Mouse (Mus musculus): ENCODE measurements around the gene Gm27021. TPM values are rescaled to one million over a fixed set of nuclear protein-coding genes. Genes with fewer than 3 reads are reported as not detected.

The Gm27021 gene
- polyA plus RNA-seq (2016; fragmentation: Nextera tagmentation; extraction: Ambion mirVana): 2.7 and 3.7 TPM in 2 replicates

DNA sequence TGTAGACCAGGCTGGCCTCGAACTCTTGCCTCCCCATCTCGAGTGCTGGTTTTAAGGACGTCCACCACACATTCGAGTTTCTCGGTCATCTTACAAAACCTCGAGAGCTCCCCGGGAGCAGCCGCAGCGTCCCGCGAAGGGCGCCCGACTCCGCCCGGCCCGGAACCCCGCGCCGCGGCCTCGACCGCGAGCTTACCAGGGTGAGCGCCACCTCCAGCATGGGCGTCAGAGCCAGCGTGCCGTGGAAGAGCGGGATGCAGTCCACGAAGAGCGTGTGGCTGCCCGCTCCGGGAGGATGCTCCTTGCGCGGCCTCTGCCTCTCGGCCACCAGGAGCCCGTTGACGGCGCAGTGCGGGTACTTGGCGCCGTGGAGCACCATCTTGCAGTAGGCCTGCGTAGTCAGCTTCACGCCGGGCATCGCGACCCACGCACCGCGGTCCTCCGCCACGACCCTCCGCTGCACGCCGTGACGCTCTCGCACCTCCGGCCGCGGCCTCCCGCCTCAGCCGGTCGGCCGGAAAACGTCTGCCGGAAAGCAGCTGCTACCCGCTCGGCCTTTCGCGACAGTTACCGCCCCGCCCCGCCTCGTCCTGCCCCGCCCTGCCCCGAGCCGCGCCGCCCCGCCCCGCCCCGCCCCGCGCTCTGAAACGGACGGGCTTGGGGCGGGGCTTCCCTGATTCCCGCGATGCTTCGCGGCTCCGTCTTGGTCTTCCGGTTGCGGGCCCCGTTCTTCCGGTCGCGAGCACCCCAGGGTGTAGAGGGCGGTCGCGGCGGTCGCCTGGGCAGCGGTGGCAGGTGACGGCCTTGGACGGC, at the start of gene Gm27021, which contains the start of gene Cox4i1:
Gm27021 (minus strand) TSS at position 519 of the 813 bp plus-strand sequence.
Cox4i1 (plus strand) TSS at position 662 of the 813 bp plus-strand sequence.
- H3K27ac ChIP-seq: peak within 1 kb of the TSS; percentile 89
- H3K27me3 ChIP-seq: no peaks in the 10 kb centered on the region
- H3K36me3 ChIP-seq: peaks cover 56% of the 10 kb centered on the region
- peaks cover 43% of the 10 kb centered on the region for H3K4me1 ChIP-seq (replicated peaks)
- under 1% methylated on average over 104 of the region's 105 CpGs for WGBS
- no peaks in the 10 kb centered on the region for H3K9me3 ChIP-seq
- peak; percentile 81 for ATAC-seq (ENCODE audit: insufficient number of reproducible peaks, insufficient read depth, low FRiP score, low TSS enrichment, low read depth)
- H3K4me3 ChIP-seq (replicated peaks): peak within 1 kb of the TSS; percentile 96
- peak within 1 kb of the TSS; percentile 95 for H3K9ac ChIP-seq (replicated peaks)
- peak within 1 kb of the TSS; percentile 88 for H3K4me2 ChIP-seq

DNA sequence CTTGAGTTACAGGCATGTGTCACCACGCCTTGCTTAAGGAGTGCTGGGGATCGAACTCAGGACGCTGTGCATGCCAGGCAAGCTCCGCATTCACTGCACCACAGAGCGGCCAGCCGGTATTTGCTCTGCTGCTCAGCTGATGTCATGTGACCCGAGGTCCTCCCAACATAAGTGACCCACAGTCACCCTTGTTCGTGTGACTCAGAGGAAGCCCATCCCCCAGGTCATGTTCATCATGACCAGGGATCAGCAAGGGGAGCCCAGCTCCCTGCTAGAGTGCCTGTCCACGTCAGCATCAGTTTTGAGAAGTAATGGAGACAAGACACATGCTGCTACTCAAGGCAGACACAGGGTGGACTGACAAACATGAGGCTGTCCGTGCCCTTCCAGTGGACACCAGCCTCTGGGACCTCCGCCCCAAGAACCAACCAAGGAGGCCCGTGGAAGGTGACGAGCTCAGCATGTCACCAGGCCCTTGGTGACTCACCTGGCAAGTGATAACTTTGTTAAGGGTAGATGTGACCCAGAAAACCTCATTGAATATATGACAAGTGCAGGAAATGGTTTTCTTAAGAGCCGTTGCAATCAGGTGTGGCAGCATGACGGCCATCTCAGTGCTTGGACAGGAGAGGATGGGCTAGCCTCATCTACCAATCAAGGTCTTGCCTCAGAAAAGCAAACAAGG, 48.3 kb upstream of the Gm27021 start:
- no peak overlapping the region for H3K27ac ChIP-seq
- H3K9me3 ChIP-seq: no peaks in the 10 kb centered on the region
- no peaks in the 10 kb centered on the region for H3K36me3 ChIP-seq
- no peak overlapping the region for H3K4me3 ChIP-seq (replicated peaks)
- H3K9ac ChIP-seq (replicated peaks): no peak overlapping the region
- no peak for ATAC-seq (ENCODE audit: insufficient number of reproducible peaks, insufficient read depth, low FRiP score, low TSS enrichment, low read depth)
- no peak overlapping the region for H3K4me2 ChIP-seq
- no peaks in the 10 kb centered on the region for H3K4me1 ChIP-seq (replicated peaks)
- peaks cover 4% of the 10 kb centered on the region for H3K27me3 ChIP-seq
- WGBS: 81% methylated on average over 15 of the region's 15 CpGs

DNA sequence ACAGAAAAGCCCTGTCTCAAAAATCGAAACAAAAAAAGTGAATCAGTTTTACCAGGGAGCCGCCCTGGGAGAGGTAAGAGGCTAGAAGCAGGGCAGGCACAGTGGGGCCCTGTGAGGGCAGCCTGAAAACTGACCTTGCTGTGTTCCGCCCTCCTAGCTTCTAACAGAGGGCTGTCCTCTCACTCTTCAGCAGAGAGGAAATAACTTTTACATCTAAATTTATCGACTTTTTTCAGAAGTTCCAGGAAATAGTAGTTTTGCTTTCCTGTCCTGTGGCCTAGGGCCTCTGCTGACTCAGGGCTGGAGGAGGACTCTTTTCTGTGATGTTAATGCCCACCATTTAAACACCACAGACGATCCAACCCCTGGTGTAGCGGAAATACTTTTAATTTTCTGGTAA, 47.3 kb upstream of the Gm27021 start:
- no peaks in the 10 kb centered on the region for H3K9me3 ChIP-seq
- no peak overlapping the region for H3K9ac ChIP-seq (replicated peaks)
- H3K27me3 ChIP-seq: peaks cover 4% of the 10 kb centered on the region
- no peak for ATAC-seq (ENCODE audit: insufficient number of reproducible peaks, insufficient read depth, low FRiP score, low TSS enrichment, low read depth)
- H3K27ac ChIP-seq: no peak overlapping the region
- WGBS: 79% methylated on average over 6 of the region's 6 CpGs
- no peak overlapping the region for H3K4me3 ChIP-seq (replicated peaks)
- no peaks in the 10 kb centered on the region for H3K4me1 ChIP-seq (replicated peaks)
- no peaks in the 10 kb centered on the region for H3K36me3 ChIP-seq
- H3K4me2 ChIP-seq: no peak overlapping the region

DNA sequence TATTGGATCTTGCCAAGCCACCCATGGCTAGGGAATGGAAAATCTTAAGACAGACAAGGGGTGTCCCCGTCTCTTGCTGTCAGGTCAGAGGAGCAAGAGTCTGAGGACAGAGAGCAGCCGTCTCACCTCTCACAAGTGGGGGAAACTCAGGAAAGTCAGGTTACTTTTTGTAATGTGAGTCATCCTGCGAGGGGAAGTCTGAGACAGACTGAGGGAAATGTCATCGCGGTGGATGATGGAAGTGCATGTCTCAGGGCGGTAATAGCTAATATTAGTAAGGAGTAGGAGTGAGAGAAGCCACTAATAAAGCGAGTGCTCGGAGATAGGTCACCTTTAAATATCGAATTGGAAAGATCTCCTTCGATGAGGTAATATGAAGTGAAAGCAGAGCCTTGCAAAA, 41.3 kb upstream of the Gm27021 start:
- Histone ChIP-seq H3K4me2 (no peak overlapping the region), H3K36me3 (no peaks in the 10 kb centered on the region), H3K9me3 (no peaks in the 10 kb centered on the region), H3K4me3 (replicated peaks) (no peak overlapping the region), H3K27me3 (peaks cover 22% of the 10 kb centered on the region; the same call in 1 of the 2 replicates), H3K9ac (replicated peaks) (no peak overlapping the region), H3K27ac (no peak overlapping the region), H3K4me1 (replicated peaks) (0 out of 2 replicates have a peak, but pooled peaks cover 3% of the 10 kb centered on the region)
- WGBS: 83% methylated on average over 10 of the region's 10 CpGs
- ATAC-seq (ENCODE audit: insufficient number of reproducible peaks, insufficient read depth, low FRiP score, low TSS enrichment, low read depth): no peak

DNA sequence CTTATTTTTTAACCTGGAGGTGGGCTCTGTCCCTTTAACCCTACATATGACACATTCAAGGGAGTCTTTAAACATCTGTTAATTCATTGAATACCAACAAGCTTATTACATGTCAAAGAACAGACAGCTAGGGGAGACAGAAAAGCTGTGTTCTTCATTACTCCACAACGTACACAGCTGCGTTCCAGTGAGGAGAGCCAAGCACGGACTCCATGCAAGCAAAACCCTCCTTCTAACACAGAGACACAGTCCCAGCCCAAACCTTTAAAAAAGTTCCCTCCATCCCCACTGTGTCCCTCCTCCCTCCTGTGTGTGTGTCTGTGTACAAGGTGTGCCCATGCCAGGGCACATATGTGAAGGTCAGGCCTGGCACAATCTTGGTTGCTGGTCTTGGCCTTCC, 38.3 kb upstream of the Gm27021 start:
- H3K4me2 ChIP-seq: no peak overlapping the region
- no peak overlapping the region for H3K9ac ChIP-seq (replicated peaks)
- no peaks in the 10 kb centered on the region for H3K9me3 ChIP-seq
- peaks cover 41% of the 10 kb centered on the region for H3K27me3 ChIP-seq
- H3K4me1 ChIP-seq (replicated peaks): peaks cover 9% of the 10 kb centered on the region; the same call in 1 of the 2 replicates
- no peak for ATAC-seq (ENCODE audit: insufficient number of reproducible peaks, insufficient read depth, low FRiP score, low TSS enrichment, low read depth)
- H3K4me3 ChIP-seq (replicated peaks): no peak overlapping the region
- no peak overlapping the region for H3K27ac ChIP-seq
- 72% methylated on average over 3 of the region's 3 CpGs for WGBS
- H3K36me3 ChIP-seq: no peaks in the 10 kb centered on the region

DNA sequence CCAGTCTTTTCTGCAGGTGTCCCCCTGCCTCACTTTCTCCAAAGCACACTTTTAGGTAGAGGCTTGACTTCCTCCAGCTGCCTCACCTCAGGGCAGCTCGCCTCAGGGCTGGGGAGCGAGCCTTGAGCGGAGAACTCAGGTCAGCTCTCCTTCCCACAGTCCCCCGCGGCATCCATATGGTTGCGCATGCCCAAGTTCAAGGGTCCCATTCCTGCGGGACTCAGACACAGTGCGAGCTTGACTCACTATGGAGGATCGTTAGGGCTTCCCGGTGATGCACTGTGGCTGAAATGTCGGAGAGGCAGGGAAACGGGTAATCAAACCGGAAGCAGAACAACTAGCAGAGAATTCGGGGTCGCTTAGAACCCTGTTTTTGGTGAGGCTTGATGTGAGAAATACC, 37.3 kb upstream of the Gm27021 start:
- Histone ChIP-seq H3K4me2 (no peak overlapping the region), H3K27me3 (peaks cover 41% of the 10 kb centered on the region), H3K9me3 (no peaks in the 10 kb centered on the region), H3K27ac (no peak overlapping the region), H3K4me1 (replicated peaks) (peaks cover 9% of the 10 kb centered on the region; the same call in 1 of the 2 replicates), H3K9ac (replicated peaks) (no peak overlapping the region), H3K4me3 (replicated peaks) (no peak overlapping the region), H3K36me3 (no peaks in the 10 kb centered on the region)
- no peak for ATAC-seq (ENCODE audit: insufficient number of reproducible peaks, insufficient read depth, low FRiP score, low TSS enrichment, low read depth)
- WGBS: 62% methylated on average over 15 of the region's 15 CpGs

DNA sequence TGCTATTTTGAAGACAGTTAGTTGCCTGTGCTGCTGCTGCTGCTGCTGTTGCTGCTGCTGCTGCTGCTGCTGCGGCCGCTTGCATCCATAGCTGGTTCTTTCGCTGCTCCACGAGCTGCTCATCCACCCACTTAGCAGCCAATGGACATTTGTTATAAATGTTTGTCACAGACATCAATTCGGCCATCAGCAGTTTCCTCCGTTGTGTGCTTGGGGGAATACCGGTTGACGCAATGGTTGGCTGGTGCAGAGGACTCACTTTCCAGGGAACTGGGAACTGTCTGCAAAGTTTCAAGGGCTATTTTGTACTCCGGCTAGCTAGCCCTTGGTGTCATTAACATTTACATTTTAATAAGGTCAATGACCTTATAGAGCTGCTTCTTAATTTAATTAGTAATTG, 36.3 kb upstream of the Gm27021 start:
- Histone ChIP-seq H3K9ac (replicated peaks) (no peak overlapping the region), H3K27me3 (peaks cover 41% of the 10 kb centered on the region), H3K27ac (no peak overlapping the region), H3K4me1 (replicated peaks) (peaks cover 9% of the 10 kb centered on the region; the same call in 1 of the 2 replicates), H3K9me3 (no peaks in the 10 kb centered on the region), H3K36me3 (no peaks in the 10 kb centered on the region), H3K4me3 (replicated peaks) (no peak overlapping the region), H3K4me2 (no peak overlapping the region)
- ATAC-seq (ENCODE audit: insufficient number of reproducible peaks, insufficient read depth, low FRiP score, low TSS enrichment, low read depth): no peak
- WGBS: 30% methylated on average over 9 of the region's 9 CpGs

DNA sequence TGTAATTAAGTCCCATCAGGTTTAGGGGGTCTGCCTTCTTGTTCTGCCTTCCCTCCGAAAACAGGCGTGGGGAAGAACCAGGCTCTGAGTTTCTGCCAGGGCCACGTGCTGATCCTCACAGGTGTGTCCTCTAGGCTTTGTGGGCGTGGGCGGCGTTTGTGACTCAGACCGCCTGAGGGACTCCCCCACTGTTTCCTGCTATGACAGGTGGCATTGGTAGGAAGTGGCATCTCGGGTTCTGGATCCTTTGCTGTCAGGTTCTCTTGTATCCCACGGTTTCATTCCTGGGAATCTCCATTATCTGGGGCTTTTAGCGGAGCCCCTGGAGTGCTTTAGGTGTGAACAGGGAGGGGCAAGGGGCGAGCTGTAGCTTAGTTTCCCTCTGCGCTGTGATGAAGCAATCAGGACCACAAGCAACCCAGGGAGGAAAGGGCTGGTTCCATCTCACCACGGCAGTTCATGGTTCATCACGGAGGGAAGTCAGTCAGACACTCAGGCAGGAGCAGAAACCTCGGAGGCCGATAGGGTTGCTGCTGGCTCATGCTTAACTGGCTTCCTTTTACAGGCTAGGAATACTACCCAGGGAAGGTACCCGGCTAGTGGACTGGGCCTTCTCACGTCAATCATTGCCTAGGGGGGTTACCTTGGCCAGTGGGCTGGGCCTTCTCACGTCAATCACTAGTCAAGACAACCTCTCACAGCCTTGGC, 34.0 kb upstream of the Gm27021 start:
- Histone ChIP-seq H3K27me3 (peaks cover 36% of the 10 kb centered on the region), H3K4me1 (replicated peaks) (peaks cover 9% of the 10 kb centered on the region; the same call in 1 of the 2 replicates), H3K9ac (replicated peaks) (no peak overlapping the region), H3K4me3 (replicated peaks) (no peak overlapping the region), H3K4me2 (no peak overlapping the region), H3K27ac (no peak overlapping the region), H3K36me3 (no peaks in the 10 kb centered on the region), H3K9me3 (peaks cover 6% of the 10 kb centered on the region; the same call in 1 of the 2 replicates)
- ATAC-seq (ENCODE audit: insufficient number of reproducible peaks, insufficient read depth, low FRiP score, low TSS enrichment, low read depth): no peak
- WGBS: 39% methylated on average over 19 of the region's 19 CpGs

DNA sequence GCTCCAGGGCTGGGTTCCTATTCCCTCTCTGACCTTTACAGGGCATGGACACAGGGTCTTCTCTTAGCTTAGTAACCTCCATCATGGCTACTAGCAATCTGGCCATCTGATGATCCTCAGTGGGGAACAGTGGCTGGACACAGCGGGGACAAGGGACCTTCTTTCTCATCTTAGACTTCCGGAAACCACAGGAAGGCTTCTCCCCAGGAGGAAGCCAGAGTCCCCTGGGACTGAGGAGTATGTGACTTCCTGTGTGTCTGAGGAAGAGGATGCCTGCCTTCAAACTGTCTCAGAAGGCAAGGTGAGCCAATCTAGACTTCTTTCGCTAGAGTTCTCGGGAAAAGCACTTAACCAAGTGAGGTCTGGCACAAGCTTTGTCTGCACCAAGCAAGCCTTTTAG, 32.2 kb upstream of the Gm27021 start:
- Histone ChIP-seq H3K4me1 (replicated peaks) (peaks cover 9% of the 10 kb centered on the region; the same call in 1 of the 2 replicates), H3K27me3 (peaks cover 29% of the 10 kb centered on the region), H3K36me3 (no peaks in the 10 kb centered on the region), H3K9me3 (peaks cover 6% of the 10 kb centered on the region; the same call in 1 of the 2 replicates), H3K4me2 (no peak overlapping the region), H3K27ac (no peak overlapping the region), H3K4me3 (replicated peaks) (no peak overlapping the region), H3K9ac (replicated peaks) (no peak overlapping the region)
- ATAC-seq (ENCODE audit: insufficient number of reproducible peaks, insufficient read depth, low FRiP score, low TSS enrichment, low read depth): no peak
- 90% methylated on average over 4 of the region's 4 CpGs for WGBS

DNA sequence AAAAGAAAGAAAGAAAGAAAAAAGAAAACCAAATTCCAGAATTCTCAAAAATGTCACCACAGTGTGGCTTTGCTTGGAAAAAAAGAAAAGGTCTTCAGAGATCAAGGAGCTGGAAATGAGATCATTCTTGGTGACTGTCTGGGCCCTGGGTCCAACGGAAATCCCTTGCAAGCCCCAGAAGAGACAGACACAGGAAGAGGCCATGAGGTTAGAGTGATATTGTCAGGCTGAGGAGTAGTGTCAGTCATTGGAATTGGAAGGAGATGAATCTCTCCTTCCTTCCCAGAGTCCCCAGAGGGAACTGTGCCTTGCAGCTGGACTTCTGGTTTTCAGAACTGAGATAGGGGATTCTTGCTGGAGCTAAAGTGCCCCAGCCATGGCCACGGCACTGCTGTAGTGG, 31.7 kb upstream of the Gm27021 start:
- Histone ChIP-seq H3K4me2 (no peak overlapping the region), H3K4me1 (replicated peaks) (peaks cover 9% of the 10 kb centered on the region; the same call in 1 of the 2 replicates), H3K27me3 (peaks cover 26% of the 10 kb centered on the region), H3K9ac (replicated peaks) (no peak overlapping the region), H3K9me3 (peaks cover 6% of the 10 kb centered on the region; the same call in 1 of the 2 replicates), H3K4me3 (replicated peaks) (no peak overlapping the region), H3K27ac (no peak overlapping the region), H3K36me3 (no peaks in the 10 kb centered on the region)
- no peak for ATAC-seq (ENCODE audit: insufficient number of reproducible peaks, insufficient read depth, low FRiP score, low TSS enrichment, low read depth)
- WGBS: 73% methylated on average over 2 of the region's 2 CpGs

DNA sequence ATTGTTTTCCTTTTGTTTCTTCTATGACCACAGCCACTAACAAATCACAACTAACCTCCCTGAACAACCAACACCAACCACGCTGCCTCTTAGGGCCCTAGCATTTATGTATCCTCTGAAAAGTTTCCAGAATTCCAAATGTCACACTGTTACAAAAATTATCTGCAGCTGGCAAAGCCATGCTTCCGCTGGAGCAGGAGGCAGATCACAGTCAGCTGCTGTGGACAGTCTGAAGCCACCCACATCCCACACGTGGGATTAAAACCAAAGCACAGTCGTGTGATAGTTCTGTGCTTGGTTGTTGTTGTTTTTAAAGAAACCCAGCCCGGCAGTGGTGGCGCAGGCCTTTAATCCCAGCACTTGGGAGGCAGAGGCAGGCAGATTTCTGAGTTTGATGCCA, 31.2 kb upstream of the Gm27021 start:
- WGBS: 81% methylated on average over 6 of the region's 6 CpGs
- Histone ChIP-seq H3K4me1 (replicated peaks) (peaks cover 10% of the 10 kb centered on the region), H3K9me3 (peaks cover 6% of the 10 kb centered on the region; the same call in 1 of the 2 replicates), H3K27ac (no peak overlapping the region), H3K27me3 (peaks cover 21% of the 10 kb centered on the region), H3K4me3 (replicated peaks) (no peak overlapping the region), H3K36me3 (no peaks in the 10 kb centered on the region), H3K9ac (replicated peaks) (no peak overlapping the region), H3K4me2 (no peak overlapping the region)
- no peak for ATAC-seq (ENCODE audit: insufficient number of reproducible peaks, insufficient read depth, low FRiP score, low TSS enrichment, low read depth)
